Mouse (Mus musculus): Measurements from ENCODE around the gene Mroh7. TPM values are rescaled to one million over a fixed set of nuclear protein-coding genes. Genes with fewer than 3 reads are reported as not detected.
A peak's percentile ranks its signal among the peaks of the same experiment; 100 is the strongest.

Mroh7 gene
- polyA plus RNA-seq, 1 experiment from 2014 or later, result 0.22 TPM

GRCm38 (mm10) chr4:106693841-106694430 is 36.8 kb downstream of the Mroh7 start:
- 0 out of 2 replicates have a peak, but pooled peaks cover 4% of the 10 kb centered on the region for H3K4me1 ChIP-seq (replicated peaks)
- no peak overlapping the region for H3K9ac ChIP-seq (replicated peaks)
- H3K4me3 ChIP-seq (replicated peaks), result no peak overlapping the region
- no peaks in the 10 kb centered on the region for H3K36me3 ChIP-seq
- H3K9me3 ChIP-seq, result no peaks in the 10 kb centered on the region
- peaks cover 4% of the 10 kb centered on the region; the same call in 1 of the 2 replicates for H3K27me3 ChIP-seq
- no peak for ATAC-seq
- H3K27ac ChIP-seq, result no peak overlapping the region
- 87% methylated on average over 15 of the region's 15 CpGs for WGBS
- H3K4me2 ChIP-seq (replicated peaks), result no peak overlapping the region

- ATAC-seq, result no peak
- Histone ChIP-seq H3K9me3 (no peaks in the 10 kb centered on the region), H3K4me1 (replicated peaks) (no peaks in the 10 kb centered on the region), H3K4me2 (replicated peaks) (no peak overlapping the region), H3K27me3 (peaks cover 4% of the 10 kb centered on the region; the same call in 1 of the 2 replicates), H3K9ac (replicated peaks) (no peak overlapping the region), H3K27ac (no peak overlapping the region), H3K36me3 (no peaks in the 10 kb centered on the region), H3K4me3 (replicated peaks) (no peak overlapping the region)
- 62% methylated on average over 3 of the region's 3 CpGs for WGBS
Observed at GRCm38 (mm10) chr4:106688636-106689296, 42.0 kb downstream of the Mroh7 start.

GRCm38 (mm10) chr4:106680955-106681354 is 49.8 kb downstream of the Mroh7 start:
- no peaks in the 10 kb centered on the region for H3K27me3 ChIP-seq
- no peaks in the 10 kb centered on the region for H3K9me3 ChIP-seq
- no peak overlapping the region for H3K4me3 ChIP-seq (replicated peaks)
- WGBS, result 62% methylated on average over 2 of the region's 2 CpGs
- H3K4me2 ChIP-seq (replicated peaks), result no peak overlapping the region
- peaks cover 12% of the 10 kb centered on the region for H3K4me1 ChIP-seq (replicated peaks)
- H3K9ac ChIP-seq (replicated peaks), result no peak overlapping the region
- no peak for ATAC-seq
- peaks cover 11% of the 10 kb centered on the region for H3K36me3 ChIP-seq
- H3K27ac ChIP-seq, result no peak overlapping the region

GRCm38 (mm10) chr4:106679152-106679551 is 51.6 kb downstream of the Mroh7 start:
- 40% methylated on average over 3 of the region's 3 CpGs for WGBS
- no peaks in the 10 kb centered on the region for H3K27me3 ChIP-seq
- peaks cover 29% of the 10 kb centered on the region for H3K36me3 ChIP-seq
- no peaks in the 10 kb centered on the region for H3K9me3 ChIP-seq
- peak overlapping the region; percentile 80; the same call in 1 of the 2 replicates for H3K9ac ChIP-seq (replicated peaks)
- H3K4me2 ChIP-seq (replicated peaks), result peak overlapping the region; percentile 83
- peak; percentile 54 for ATAC-seq
- peaks cover 12% of the 10 kb centered on the region for H3K4me1 ChIP-seq (replicated peaks)
- H3K4me3 ChIP-seq (replicated peaks), result peak overlapping the region; percentile 75
- no peak overlapping the region for H3K27ac ChIP-seq

GRCm38 (mm10) chr4:106678442-106679118 is 52.1 kb downstream of the Mroh7 start, which contains the start of gene Ttc4:
Gene Ttc4 (minus strand): TSS chr4:106678944.
- peaks cover 35% of the 10 kb centered on the region for H3K36me3 ChIP-seq
- peak within 1 kb of the TSS; percentile 83 for H3K4me2 ChIP-seq (replicated peaks)
- peak within 1 kb of the TSS; percentile 75 for H3K4me3 ChIP-seq (replicated peaks)
- ATAC-seq, result peak; percentile 97
- peaks cover 12% of the 10 kb centered on the region for H3K4me1 ChIP-seq (replicated peaks)
- WGBS, result under 1% methylated on average over 43 of the region's 43 CpGs
- H3K27me3 ChIP-seq, result no peaks in the 10 kb centered on the region
- H3K27ac ChIP-seq, result no peak within 1 kb of the TSS
- peak within 1 kb of the TSS; percentile 80 for H3K9ac ChIP-seq (replicated peaks)
- H3K9me3 ChIP-seq, result no peaks in the 10 kb centered on the region

GRCm38 (mm10) chr4:106676749-106677148 is 54.0 kb downstream of the Mroh7 start:
- H3K36me3 ChIP-seq, result peaks cover 54% of the 10 kb centered on the region
- WGBS, result 93% methylated on average over 5 of the region's 5 CpGs

GRCm38 (mm10) chr4:106666546-106666945 is 64.2 kb downstream of the Mroh7 start:
- Histone ChIP-seq H3K27ac (no peak overlapping the region), H3K4me2 (replicated peaks) (no peak overlapping the region), H3K4me3 (replicated peaks) (no peak overlapping the region), H3K27me3 (no peaks in the 10 kb centered on the region), H3K36me3 (peaks cover 99% of the 10 kb centered on the region), H3K9ac (replicated peaks) (no peak overlapping the region), H3K9me3 (no peaks in the 10 kb centered on the region), H3K4me1 (replicated peaks) (no peaks in the 10 kb centered on the region)
- no peak for ATAC-seq
- 86% methylated on average over 2 of the region's 2 CpGs for WGBS

More at GRCm38 (mm10) chr4:106676749-106677148, 54.0 kb downstream of the Mroh7 start:
- Histone ChIP-seq H3K27me3 (no peaks in the 10 kb centered on the region), H3K4me1 (replicated peaks) (peaks cover 12% of the 10 kb centered on the region), H3K27ac (no peak overlapping the region), H3K9me3 (no peaks in the 10 kb centered on the region), H3K9ac (replicated peaks) (no peak overlapping the region), H3K4me3 (replicated peaks) (no peak overlapping the region), H3K4me2 (replicated peaks) (no peak overlapping the region)
- ATAC-seq, result no peak

GRCm38 (mm10) chr4:106665673-106666072 is 65.1 kb downstream of the Mroh7 start:
- H3K27ac ChIP-seq, result no peak overlapping the region
- ATAC-seq, result no peak
- peaks cover 99% of the 10 kb centered on the region for H3K36me3 ChIP-seq
- H3K4me2 ChIP-seq (replicated peaks), result no peak overlapping the region
- H3K9me3 ChIP-seq, result no peaks in the 10 kb centered on the region
- no peaks in the 10 kb centered on the region for H3K27me3 ChIP-seq
- no peaks in the 10 kb centered on the region for H3K4me1 ChIP-seq (replicated peaks)
- H3K4me3 ChIP-seq (replicated peaks), result no peak overlapping the region
- no peak overlapping the region for H3K9ac ChIP-seq (replicated peaks)
- WGBS, result 91% methylated on average over 10 of the region's 10 CpGs

GRCm38 (mm10) chr4:106665269-106665668 is 65.5 kb downstream of the Mroh7 start:
- Histone ChIP-seq H3K36me3 (peaks cover 99% of the 10 kb centered on the region), H3K4me3 (replicated peaks) (no peak overlapping the region), H3K27me3 (no peaks in the 10 kb centered on the region), H3K27ac (no peak overlapping the region), H3K4me1 (replicated peaks) (no peaks in the 10 kb centered on the region), H3K9ac (replicated peaks) (no peak overlapping the region), H3K4me2 (replicated peaks) (no peak overlapping the region), H3K9me3 (no peaks in the 10 kb centered on the region)
- 95% methylated on average over 2 of the region's 2 CpGs for WGBS
- no peak for ATAC-seq

GRCm38 (mm10) chr4:106664697-106665096 is 66.0 kb downstream of the Mroh7 start:
- 94% methylated on average over 6 of the region's 6 CpGs for WGBS

GRCm38 (mm10) chr4:106663956-106664470 is 66.7 kb downstream of the Mroh7 start:
- no peaks in the 10 kb centered on the region for H3K9me3 ChIP-seq

More at GRCm38 (mm10) chr4:106664697-106665096, 66.0 kb downstream of the Mroh7 start:
- ATAC-seq, result no peak
- no peak overlapping the region for H3K4me3 ChIP-seq (replicated peaks)
- no peaks in the 10 kb centered on the region for H3K27me3 ChIP-seq
- H3K4me1 ChIP-seq (replicated peaks), result no peaks in the 10 kb centered on the region
- peaks cover 99% of the 10 kb centered on the region for H3K36me3 ChIP-seq
- H3K9me3 ChIP-seq, result no peaks in the 10 kb centered on the region
- no peak overlapping the region for H3K9ac ChIP-seq (replicated peaks)
- no peak overlapping the region for H3K4me2 ChIP-seq (replicated peaks)
- no peak overlapping the region for H3K27ac ChIP-seq

GRCm38 (mm10) chr4:106655681-106656080 is 75.0 kb downstream of the Mroh7 start:
- ATAC-seq, result no peak
- no peaks in the 10 kb centered on the region for H3K27me3 ChIP-seq
- no peak overlapping the region for H3K4me2 ChIP-seq (replicated peaks)
- H3K4me1 ChIP-seq (replicated peaks), result peaks cover 10% of the 10 kb centered on the region
- H3K9me3 ChIP-seq, result no peaks in the 10 kb centered on the region
- H3K27ac ChIP-seq, result no peak overlapping the region
- WGBS, result 94% methylated on average over 10 of the region's 10 CpGs
- no peak overlapping the region for H3K9ac ChIP-seq (replicated peaks)
- H3K36me3 ChIP-seq, result peaks cover 55% of the 10 kb centered on the region
- H3K4me3 ChIP-seq (replicated peaks), result no peak overlapping the region

More at GRCm38 (mm10) chr4:106663956-106664470, 66.7 kb downstream of the Mroh7 start:
- Histone ChIP-seq H3K4me3 (replicated peaks) (no peak overlapping the region), H3K4me2 (replicated peaks) (no peak overlapping the region), H3K36me3 (peaks cover 100% of the 10 kb centered on the region), H3K27me3 (no peaks in the 10 kb centered on the region), H3K9ac (replicated peaks) (no peak overlapping the region), H3K4me1 (replicated peaks) (no peaks in the 10 kb centered on the region), H3K27ac (no peak overlapping the region)
- ATAC-seq, result no peak
- WGBS, result 91% methylated on average over 5 of the region's 5 CpGs

Measured in midbrain, embryonic 13.5 days (tissue).